Mouse (Mus musculus): ENCODE results near the gene Als2cr12.
"Not testable (repeated sequence)": the region's sequence is repeated elsewhere in the genome, so short reads cannot be mapped to it uniquely, and the experiment has no call there.

The Als2cr12 gene

DNA sequence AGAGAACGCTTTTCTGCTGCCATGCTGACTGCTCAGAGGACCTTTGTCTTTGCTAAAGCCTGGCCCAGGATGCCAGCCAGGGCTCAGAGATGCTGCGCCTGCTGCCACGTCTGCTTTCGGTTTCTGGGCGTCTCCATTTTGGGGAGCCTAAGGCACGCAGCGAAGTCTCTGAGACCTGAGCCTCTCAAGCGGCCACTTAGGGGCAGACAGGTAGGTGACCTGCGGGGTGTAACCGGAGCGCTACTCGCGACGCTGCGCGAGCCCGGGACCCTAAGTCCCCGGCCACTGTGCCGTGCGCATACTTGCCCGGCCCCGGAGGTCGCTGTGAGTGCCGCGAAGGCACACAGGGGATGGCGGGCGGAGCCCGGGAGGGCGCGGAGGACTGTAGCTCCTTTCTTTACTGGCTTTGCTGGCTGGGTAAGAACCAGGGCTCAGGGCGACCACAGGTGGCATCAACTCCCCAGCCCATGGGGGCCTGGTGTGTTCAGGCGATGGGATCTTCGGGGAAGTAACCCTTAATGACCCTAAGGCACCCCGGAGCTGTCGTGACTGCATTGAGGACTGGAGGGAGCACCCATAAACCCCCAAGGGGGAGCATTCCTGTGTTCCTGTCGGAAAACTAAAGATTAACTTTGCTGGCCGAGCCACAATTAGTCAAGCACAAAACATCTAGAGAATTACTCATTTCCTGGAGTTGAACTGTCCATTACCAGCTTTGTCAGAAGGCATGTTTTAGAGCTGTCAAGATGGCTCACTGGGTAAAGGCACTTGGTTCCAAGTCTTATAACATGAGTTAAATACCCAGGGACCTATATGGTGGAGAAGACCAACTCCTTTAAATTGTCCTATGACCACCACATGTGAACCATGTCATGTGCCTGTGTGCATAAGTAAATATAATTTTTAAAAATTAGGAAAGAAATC, 43.0 kb downstream of the Als2cr12 start:
- no peak for TF ChIP-seq NANOG (IDR thresholded peaks at IDR 0.05; ENCODE audit: borderline replicate concordance, low read length)
- TF ChIP-seq POU5F1 (IDR thresholded peaks at IDR 0.05; ENCODE audit: borderline replicate concordance, low read length), result no peak
- no peak for TF ChIP-seq CTCF (conservative IDR thresholded peaks at IDR 0.05; ENCODE audit: low read length)
- peak overlapping the region; percentile 74 for H3K4me3 ChIP-seq (replicated peaks; ENCODE audit: low read length)
- H3K36me3 ChIP-seq (ENCODE audit: insufficient read depth, low read length), result no peaks in the 10 kb centered on the region
- peaks cover 17% of the 10 kb centered on the region for H3K27me3 ChIP-seq (ENCODE audit: insufficient read depth, low read length)
- H3K4me1 ChIP-seq (replicated peaks; ENCODE audit: low read depth, low read length), result no peaks in the 10 kb centered on the region
- H3K9me3 ChIP-seq (ENCODE audit: low read length), result peaks cover 18% of the 10 kb centered on the region

- not testable (repeated sequence) for H3K4me1 ChIP-seq (replicated peaks; ENCODE audit: low read depth, low read length); H3K36me3 ChIP-seq (ENCODE audit: insufficient read depth, low read length)
- H3K4me3 ChIP-seq (replicated peaks; ENCODE audit: low read length), result peak overlapping the region; percentile 74
- peaks cover 18% of the 10 kb centered on the region for H3K9me3 ChIP-seq (ENCODE audit: low read length)
- peaks cover 17% of the 10 kb centered on the region for H3K27me3 ChIP-seq (ENCODE audit: insufficient read depth, low read length)
These were observed 44.0 kb downstream of the Als2cr12 start for GRCm38 (mm10) chr1:58651571-58652456.

GRCm38 (mm10) chr1:58628847-58629246, 66.9 kb downstream of the Als2cr12 start:
- not testable (repeated sequence) for H3K4me1 ChIP-seq (replicated peaks; ENCODE audit: low read depth, low read length); H3K27me3 ChIP-seq (ENCODE audit: insufficient read depth, low read length); H3K4me3 ChIP-seq (replicated peaks; ENCODE audit: low read length); H3K36me3 ChIP-seq (ENCODE audit: insufficient read depth, low read length)
- peaks cover 30% of the 10 kb centered on the region for H3K9me3 ChIP-seq (ENCODE audit: low read length)

- H3K27me3 ChIP-seq (ENCODE audit: insufficient read depth, low read length), result no peaks in the 10 kb centered on the region
- no peak overlapping the region for H3K4me3 ChIP-seq (replicated peaks; ENCODE audit: low read length)
- H3K4me1 ChIP-seq (replicated peaks; ENCODE audit: low read depth, low read length), result no peaks in the 10 kb centered on the region
- H3K36me3 ChIP-seq (ENCODE audit: insufficient read depth, low read length), result no peaks in the 10 kb centered on the region
- H3K9me3 ChIP-seq (ENCODE audit: low read length), result no peaks in the 10 kb centered on the region
- TF ChIP-seq POU5F1 (IDR thresholded peaks at IDR 0.05; ENCODE audit: borderline replicate concordance, low read length) (no peak), CTCF (conservative IDR thresholded peaks at IDR 0.05; ENCODE audit: low read length) (no peak), NANOG (IDR thresholded peaks at IDR 0.05; ENCODE audit: borderline replicate concordance, low read length) (no peak)
These were observed 73.6 kb downstream of the Als2cr12 start for GRCm38 (mm10) chr1:58621996-58622748.

GRCm38 (mm10) chr1:58621251-58621650, 74.5 kb downstream of the Als2cr12 start:
- H3K27me3 ChIP-seq (ENCODE audit: insufficient read depth, low read length), result no peaks in the 10 kb centered on the region
- no peaks in the 10 kb centered on the region for H3K4me1 ChIP-seq (replicated peaks; ENCODE audit: low read depth, low read length)
- H3K4me3 ChIP-seq (replicated peaks; ENCODE audit: low read length), result no peak overlapping the region
- H3K9me3 ChIP-seq (ENCODE audit: low read length), result no peaks in the 10 kb centered on the region
- TF ChIP-seq NANOG (IDR thresholded peaks at IDR 0.05; ENCODE audit: borderline replicate concordance, low read length) (no peak), CTCF (conservative IDR thresholded peaks at IDR 0.05; ENCODE audit: low read length) (no peak), POU5F1 (IDR thresholded peaks at IDR 0.05; ENCODE audit: borderline replicate concordance, low read length) (no peak)
- H3K36me3 ChIP-seq (ENCODE audit: insufficient read depth, low read length), result no peaks in the 10 kb centered on the region

- Histone ChIP-seq H3K27me3 (ENCODE audit: insufficient read depth, low read length) (no peaks in the 10 kb centered on the region), H3K9me3 (ENCODE audit: low read length) (no peaks in the 10 kb centered on the region), H3K4me1 (replicated peaks; ENCODE audit: low read depth, low read length) (no peaks in the 10 kb centered on the region), H3K4me3 (replicated peaks; ENCODE audit: low read length) (no peak overlapping the region), H3K36me3 (ENCODE audit: insufficient read depth, low read length) (no peaks in the 10 kb centered on the region)
- no peak for TF ChIP-seq NANOG (IDR thresholded peaks at IDR 0.05; ENCODE audit: borderline replicate concordance, low read length)
- TF ChIP-seq CTCF (conservative IDR thresholded peaks at IDR 0.05; ENCODE audit: low read length), result peak; percentile 56
- TF ChIP-seq POU5F1 (IDR thresholded peaks at IDR 0.05; ENCODE audit: borderline replicate concordance, low read length), result no peak
These were observed 77.0 kb downstream of the Als2cr12 start for GRCm38 (mm10) chr1:58618766-58619165.

GRCm38 (mm10) chr1:58617978-58618668, 77.7 kb downstream of the Als2cr12 start:
- no peaks in the 10 kb centered on the region for H3K36me3 ChIP-seq (ENCODE audit: insufficient read depth, low read length)
- no peaks in the 10 kb centered on the region for H3K9me3 ChIP-seq (ENCODE audit: low read length)
- H3K4me1 ChIP-seq (replicated peaks; ENCODE audit: low read depth, low read length), result no peaks in the 10 kb centered on the region
- TF ChIP-seq CTCF (conservative IDR thresholded peaks at IDR 0.05; ENCODE audit: low read length) (no peak), NANOG (IDR thresholded peaks at IDR 0.05; ENCODE audit: borderline replicate concordance, low read length) (no peak), POU5F1 (IDR thresholded peaks at IDR 0.05; ENCODE audit: borderline replicate concordance, low read length) (no peak)
- H3K4me3 ChIP-seq (replicated peaks; ENCODE audit: low read length), result no peak overlapping the region
- H3K27me3 ChIP-seq (ENCODE audit: insufficient read depth, low read length), result no peaks in the 10 kb centered on the region

- Histone ChIP-seq H3K9me3 (ENCODE audit: low read length) (no peaks in the 10 kb centered on the region), H3K4me1 (replicated peaks; ENCODE audit: low read depth, low read length) (no peaks in the 10 kb centered on the region), H3K4me3 (replicated peaks; ENCODE audit: low read length) (no peak overlapping the region), H3K36me3 (ENCODE audit: insufficient read depth, low read length) (no peaks in the 10 kb centered on the region), H3K27me3 (ENCODE audit: insufficient read depth, low read length) (no peaks in the 10 kb centered on the region)
- TF ChIP-seq CTCF (conservative IDR thresholded peaks at IDR 0.05; ENCODE audit: low read length), result no peak
- no peak for TF ChIP-seq POU5F1 (IDR thresholded peaks at IDR 0.05; ENCODE audit: borderline replicate concordance, low read length)
- no peak for TF ChIP-seq NANOG (IDR thresholded peaks at IDR 0.05; ENCODE audit: borderline replicate concordance, low read length)
These were observed 78.7 kb downstream of the Als2cr12 start for GRCm38 (mm10) chr1:58617076-58617475.
